Mouse (Mus musculus): ENCODE results near the gene Mrpl28. TPM values are rescaled to one million over a fixed set of nuclear protein-coding genes. Genes with fewer than 3 reads are reported as not detected.

The Mrpl28 gene
- polyA plus RNA-seq, 1 experiment from 2014 or later, result 235 TPM

DNA sequence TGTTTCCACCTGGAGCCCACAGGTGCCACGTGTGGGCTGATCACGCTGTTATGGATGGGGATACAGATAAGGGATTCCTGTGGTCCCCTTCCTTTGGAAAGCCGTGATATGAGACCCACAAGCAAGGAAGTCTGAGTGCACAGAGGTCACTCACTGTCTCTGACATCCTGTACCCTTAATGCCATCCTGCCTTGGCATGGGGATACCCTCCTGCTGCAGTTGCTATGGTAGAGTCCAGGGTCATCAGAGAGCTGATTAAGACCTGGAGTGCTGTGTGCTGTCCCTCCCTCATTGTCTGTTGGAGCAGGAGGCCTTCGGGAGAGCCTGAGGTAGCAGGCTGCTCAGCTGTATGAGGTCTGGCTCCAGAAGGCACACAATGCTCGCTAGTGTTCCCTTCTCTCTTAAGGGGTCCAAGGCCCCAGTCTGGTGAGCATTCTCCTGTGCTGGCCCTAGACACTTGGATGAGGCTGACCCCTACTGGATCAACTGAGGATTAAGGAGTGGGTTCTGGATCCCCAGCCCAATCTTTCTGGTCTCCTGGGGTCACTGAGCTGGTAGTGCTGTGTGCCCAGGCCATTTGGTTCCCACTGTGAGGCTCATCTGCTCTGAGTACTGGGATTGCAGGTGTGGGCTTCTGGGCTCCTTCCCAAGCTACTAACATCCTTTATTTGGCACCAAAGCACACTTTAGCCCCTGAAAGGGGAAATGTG lies 714 bp upstream of the Mrpl28 start:
- Histone ChIP-seq H3K36me3 (ENCODE audit: control insufficient read depth, insufficient read depth, low read length) (peaks cover 25% of the 10 kb centered on the region), H3K9ac (ENCODE audit: low read length) (no peak overlapping the region), H3K4me2 (ENCODE audit: low read length) (no peak overlapping the region), H3K9me3 (ENCODE audit: control insufficient read depth, low read length) (no peaks in the 10 kb centered on the region), H3K4me3 (ENCODE audit: low read depth, low read length) (no peak overlapping the region), H3K27me3 (replicated peaks; ENCODE audit: control insufficient read depth, insufficient read depth, low read length) (no peaks in the 10 kb centered on the region), H3K4me1 (replicated peaks; ENCODE audit: control insufficient read depth, insufficient read depth, low read length) (peaks cover 12% of the 10 kb centered on the region), H3K27ac (ENCODE audit: low read depth) (no peak overlapping the region)
- DNase-seq (ENCODE audit: low spot score), result no peak
- no peak for ATAC-seq (replicated peaks; ENCODE audit: low FRiP score, low TSS enrichment, low read depth)
- WGBS, result 61% methylated on average over 5 of the region's 5 CpGs

DNA sequence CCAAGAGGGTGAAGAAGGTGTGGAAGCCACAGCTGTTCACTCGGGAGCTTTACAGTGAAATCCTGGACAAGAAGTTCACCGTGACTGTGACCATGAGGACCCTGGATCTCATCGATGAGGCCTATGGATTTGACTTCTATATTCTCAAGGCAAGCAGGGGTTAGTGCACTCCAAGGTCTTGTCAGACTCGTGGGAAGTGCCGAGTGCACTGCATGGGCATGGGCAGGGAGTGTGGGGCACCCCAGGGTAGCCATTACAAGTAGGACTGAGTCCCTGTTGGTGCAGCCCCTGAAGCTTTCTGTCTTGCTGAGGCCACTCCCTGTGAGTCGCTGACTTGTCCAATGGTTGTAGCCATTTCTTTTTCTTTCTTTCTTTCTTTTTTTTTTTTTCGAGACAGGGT lies 1.3 kb downstream of the Mrpl28 start:
- no peaks in the 10 kb centered on the region for H3K9me3 ChIP-seq (ENCODE audit: control insufficient read depth, low read length)
- peaks cover 43% of the 10 kb centered on the region for H3K36me3 ChIP-seq (ENCODE audit: control insufficient read depth, insufficient read depth, low read length)
- DNase-seq (ENCODE audit: low spot score) (no peak), ATAC-seq (replicated peaks; ENCODE audit: low FRiP score, low TSS enrichment, low read depth) (no peak)
- peaks cover 12% of the 10 kb centered on the region for H3K4me1 ChIP-seq (replicated peaks; ENCODE audit: control insufficient read depth, insufficient read depth, low read length)
- peak overlapping the region; percentile 62 for H3K4me2 ChIP-seq (ENCODE audit: low read length)
- no peaks in the 10 kb centered on the region for H3K27me3 ChIP-seq (replicated peaks; ENCODE audit: control insufficient read depth, insufficient read depth, low read length)
- peak overlapping the region; percentile 61 for H3K9ac ChIP-seq (ENCODE audit: low read length)
- 84% methylated on average over 7 of the region's 7 CpGs for WGBS
- H3K4me3 ChIP-seq (ENCODE audit: low read depth, low read length), result peak overlapping the region; percentile 95
- H3K27ac ChIP-seq (ENCODE audit: low read depth), result no peak overlapping the region

DNA sequence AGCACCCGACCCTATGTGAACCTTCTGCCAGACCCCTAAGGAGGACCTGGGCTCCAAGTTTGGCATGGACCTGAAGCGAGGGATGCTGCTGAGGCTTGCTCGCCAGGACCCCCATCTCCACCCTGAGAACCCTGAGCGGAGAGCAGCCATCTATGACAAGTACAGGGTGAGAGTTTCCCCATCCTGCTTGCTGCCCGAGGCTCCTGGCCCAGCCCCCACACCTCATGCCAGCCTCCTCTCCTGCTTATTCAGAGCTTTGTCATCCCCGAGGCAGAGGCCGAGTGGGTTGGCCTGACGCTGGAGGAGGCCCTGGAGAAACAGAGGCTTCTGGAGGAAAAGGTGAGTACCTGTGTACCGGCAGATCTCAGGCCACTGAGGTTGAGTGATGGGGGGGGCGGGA lies 1.9 kb downstream of the Mrpl28 start:
- H3K9ac ChIP-seq (ENCODE audit: low read length), result no peak overlapping the region
- peaks cover 50% of the 10 kb centered on the region for H3K36me3 ChIP-seq (ENCODE audit: control insufficient read depth, insufficient read depth, low read length)
- no peak for DNase-seq (ENCODE audit: low spot score)
- H3K27ac ChIP-seq (ENCODE audit: low read depth), result no peak overlapping the region
- ATAC-seq (replicated peaks; ENCODE audit: low FRiP score, low TSS enrichment, low read depth), result no peak
- no peak overlapping the region for H3K4me2 ChIP-seq (ENCODE audit: low read length)
- 94% methylated on average over 10 of the region's 10 CpGs for WGBS
- H3K9me3 ChIP-seq (ENCODE audit: control insufficient read depth, low read length), result no peaks in the 10 kb centered on the region
- H3K27me3 ChIP-seq (replicated peaks; ENCODE audit: control insufficient read depth, insufficient read depth, low read length), result no peaks in the 10 kb centered on the region
- H3K4me1 ChIP-seq (replicated peaks; ENCODE audit: control insufficient read depth, insufficient read depth, low read length), result peaks cover 12% of the 10 kb centered on the region
- H3K4me3 ChIP-seq (ENCODE audit: low read depth, low read length), result no peak overlapping the region

DNA sequence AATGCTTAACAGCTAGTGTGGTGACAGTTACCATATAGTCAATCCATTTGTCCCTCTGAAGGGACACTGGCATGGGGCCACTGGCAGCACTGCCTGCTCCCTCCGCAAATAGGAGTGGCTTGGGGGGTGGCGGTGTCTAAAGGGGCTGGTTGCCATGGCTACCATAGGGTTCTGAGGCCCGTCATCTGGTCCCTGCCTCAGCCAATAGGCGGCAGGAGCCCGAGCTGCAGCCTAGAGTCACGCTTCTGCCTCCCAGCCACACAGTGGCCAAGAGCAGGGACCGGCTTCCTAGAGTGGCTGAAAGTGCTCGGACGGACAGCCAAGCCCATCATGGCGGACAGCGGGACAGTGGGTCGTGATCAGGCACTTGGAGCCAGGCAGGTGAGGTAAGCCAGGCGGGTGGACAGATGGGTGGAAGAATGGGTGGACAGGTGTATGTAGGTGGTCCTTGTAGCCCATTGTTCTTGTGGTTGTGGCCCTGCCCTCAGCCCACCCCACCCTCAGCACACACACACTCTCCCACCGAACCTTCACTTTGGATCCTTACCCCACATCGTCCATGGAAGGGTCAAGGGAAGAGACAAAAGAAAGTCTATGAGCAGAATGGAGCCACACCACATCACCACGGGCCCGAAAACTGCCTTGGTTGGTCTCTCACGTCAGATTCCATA lies 7.9 kb downstream of the Mrpl28 start:
- peaks cover 54% of the 10 kb centered on the region for H3K36me3 ChIP-seq (ENCODE audit: control insufficient read depth, insufficient read depth, low read length)

DNA sequence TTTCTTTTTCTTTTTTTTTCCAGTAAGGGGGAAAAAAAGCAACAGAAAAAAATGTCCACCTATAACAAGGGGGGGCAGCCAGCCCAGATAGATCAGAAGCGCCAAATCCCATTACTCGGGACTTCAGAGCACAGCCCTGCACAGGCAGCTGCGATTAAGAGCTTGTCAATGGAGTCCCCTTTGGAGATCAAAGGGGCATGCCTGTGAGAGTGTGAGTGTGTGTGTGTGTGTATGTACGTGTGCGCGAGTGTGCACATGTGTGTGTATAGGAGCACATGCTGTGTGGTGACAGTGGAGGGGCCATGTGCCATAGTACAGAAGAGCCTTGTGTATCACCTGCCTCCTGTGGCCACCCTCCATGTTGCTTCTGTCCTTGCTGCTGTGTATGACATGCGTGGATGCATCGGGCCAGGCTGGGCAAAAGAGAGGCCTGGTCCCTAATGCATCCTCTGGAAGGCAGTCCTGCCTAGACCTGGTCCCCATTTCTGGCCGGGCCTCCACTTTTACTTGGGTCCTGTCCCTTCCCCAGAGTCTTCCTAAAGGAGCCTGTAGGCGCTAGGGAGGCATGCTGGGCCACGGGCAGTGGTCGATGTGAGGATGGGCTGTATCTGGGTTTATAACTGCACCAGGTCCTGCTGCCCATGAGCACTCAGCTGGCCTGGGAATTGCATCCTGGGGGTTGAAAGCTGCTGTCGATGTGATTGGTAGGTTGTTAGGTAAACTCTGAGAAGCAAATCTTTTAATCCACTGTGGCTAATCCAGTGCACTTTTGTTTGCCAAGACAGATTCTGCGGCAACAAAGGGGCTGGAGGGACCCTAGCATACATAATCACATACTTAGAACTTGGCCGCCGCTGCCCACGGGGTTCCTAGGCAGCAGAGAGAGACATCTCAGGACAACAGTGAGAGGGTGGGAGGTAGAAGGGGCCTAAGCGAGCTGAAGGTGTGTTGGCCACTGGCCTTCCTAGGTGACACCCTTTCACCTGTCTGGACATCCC lies 8.9 kb downstream of the Mrpl28 start:
- Histone ChIP-seq H3K9ac (ENCODE audit: low read length) (no peak overlapping the region), H3K36me3 (ENCODE audit: control insufficient read depth, insufficient read depth, low read length) (peaks cover 45% of the 10 kb centered on the region), H3K4me1 (replicated peaks; ENCODE audit: control insufficient read depth, insufficient read depth, low read length) (no peaks in the 10 kb centered on the region), H3K4me3 (ENCODE audit: low read depth, low read length) (no peak overlapping the region), H3K4me2 (ENCODE audit: low read length) (no peak overlapping the region), H3K9me3 (ENCODE audit: control insufficient read depth, low read length) (no peaks in the 10 kb centered on the region), H3K27ac (ENCODE audit: low read depth) (no peak overlapping the region), H3K27me3 (replicated peaks; ENCODE audit: control insufficient read depth, insufficient read depth, low read length) (no peaks in the 10 kb centered on the region)
- ATAC-seq (replicated peaks; ENCODE audit: low FRiP score, low TSS enrichment, low read depth) (no peak; the same call in 1 of the 2 replicates), DNase-seq (ENCODE audit: low spot score) (no peak)
- WGBS, result 88% methylated on average over 18 of the region's 18 CpGs

More for the DNA sequence above, 7.9 kb downstream of the Mrpl28 start:
- Histone ChIP-seq H3K4me3 (ENCODE audit: low read depth, low read length) (no peak overlapping the region), H3K9me3 (ENCODE audit: control insufficient read depth, low read length) (no peaks in the 10 kb centered on the region), H3K27me3 (replicated peaks; ENCODE audit: control insufficient read depth, insufficient read depth, low read length) (no peaks in the 10 kb centered on the region), H3K4me2 (ENCODE audit: low read length) (no peak overlapping the region), H3K27ac (ENCODE audit: low read depth) (no peak overlapping the region), H3K9ac (ENCODE audit: low read length) (no peak overlapping the region), H3K4me1 (replicated peaks; ENCODE audit: control insufficient read depth, insufficient read depth, low read length) (no peaks in the 10 kb centered on the region)
- ATAC-seq (replicated peaks; ENCODE audit: low FRiP score, low TSS enrichment, low read depth) (no peak), DNase-seq (ENCODE audit: low spot score) (no peak)
- 82% methylated on average over 18 of the region's 18 CpGs for WGBS

DNA sequence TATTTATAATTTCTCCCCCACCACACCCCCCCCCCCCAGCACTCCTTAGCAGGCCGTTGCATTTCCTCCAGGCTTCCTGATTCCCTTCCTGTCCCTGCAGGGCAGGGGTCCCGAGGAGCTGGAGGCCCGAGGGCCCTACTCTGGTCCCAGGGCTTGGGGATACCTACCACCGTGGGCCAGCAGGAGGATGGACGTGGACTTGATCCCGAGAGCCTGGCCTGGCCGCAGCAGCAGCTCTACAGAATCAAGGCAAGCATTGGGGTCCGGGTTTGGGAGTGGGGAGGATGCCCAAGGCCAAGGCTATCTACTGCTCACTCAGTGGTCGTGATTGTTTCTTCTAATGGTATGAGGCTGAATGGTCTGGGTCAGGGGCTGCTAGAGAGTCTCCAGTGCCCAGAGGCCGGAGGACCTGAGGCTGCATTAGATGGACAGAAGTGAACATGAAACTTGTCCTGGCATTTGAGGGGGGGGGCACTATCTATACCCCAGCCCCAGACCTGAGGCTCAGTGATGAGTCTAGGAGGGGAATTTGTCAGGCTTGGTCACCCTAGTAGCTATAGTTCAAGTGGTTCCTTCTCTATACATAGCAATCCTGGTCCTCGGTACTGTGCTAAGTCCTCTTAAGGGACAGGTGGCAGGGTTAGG lies 13.9 kb downstream of the Mrpl28 start:
- Histone ChIP-seq H3K27me3 (replicated peaks; ENCODE audit: control insufficient read depth, insufficient read depth, low read length) (no peaks in the 10 kb centered on the region), H3K4me3 (ENCODE audit: low read depth, low read length) (no peak overlapping the region), H3K9ac (ENCODE audit: low read length) (no peak overlapping the region), H3K27ac (ENCODE audit: low read depth) (no peak overlapping the region), H3K9me3 (ENCODE audit: control insufficient read depth, low read length) (no peaks in the 10 kb centered on the region), H3K4me2 (ENCODE audit: low read length) (no peak overlapping the region), H3K36me3 (ENCODE audit: control insufficient read depth, insufficient read depth, low read length) (peaks cover under 1% of the 10 kb centered on the region; the same call in 1 of the 2 replicates), H3K4me1 (replicated peaks; ENCODE audit: control insufficient read depth, insufficient read depth, low read length) (peaks cover 20% of the 10 kb centered on the region)
- ATAC-seq (replicated peaks; ENCODE audit: low FRiP score, low TSS enrichment, low read depth), result no peak
- DNase-seq (ENCODE audit: low spot score), result no peak
- 87% methylated on average over 11 of the region's 11 CpGs for WGBS

DNA sequence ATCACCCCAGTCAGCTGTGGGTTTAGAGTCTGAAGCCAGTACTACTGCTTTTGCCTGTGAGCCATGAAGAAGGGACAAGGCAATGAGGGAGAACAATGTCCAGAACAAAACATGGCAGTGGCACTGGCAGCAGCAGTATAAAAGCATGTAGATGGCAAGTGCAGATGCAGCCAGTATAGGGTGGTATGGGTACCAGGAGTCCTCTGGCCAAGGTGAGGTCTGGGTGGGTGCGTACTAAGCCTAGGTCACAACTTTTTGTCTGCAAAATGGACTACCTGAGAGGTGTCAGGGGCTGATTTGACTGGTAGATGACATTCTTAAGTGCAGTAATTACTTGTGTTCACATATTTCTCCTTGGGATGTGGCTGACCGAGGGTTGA lies 14.4 kb downstream of the Mrpl28 start:
- no peaks in the 10 kb centered on the region for H3K27me3 ChIP-seq (replicated peaks; ENCODE audit: control insufficient read depth, insufficient read depth, low read length)
- 74% methylated on average over 2 of the region's 2 CpGs for WGBS
- H3K4me3 ChIP-seq (ENCODE audit: low read depth, low read length), result peak overlapping the region; percentile 79
- 0 out of 2 replicates have a peak overlapping the region, but pooled peaks have one; percentile 97 for H3K9ac ChIP-seq (ENCODE audit: low read length)
- ATAC-seq (replicated peaks; ENCODE audit: low FRiP score, low TSS enrichment, low read depth) (no peak), DNase-seq (ENCODE audit: low spot score) (no peak)
- H3K4me1 ChIP-seq (replicated peaks; ENCODE audit: control insufficient read depth, insufficient read depth, low read length), result peaks cover 20% of the 10 kb centered on the region
- H3K36me3 ChIP-seq (ENCODE audit: control insufficient read depth, insufficient read depth, low read length), result peaks cover 6% of the 10 kb centered on the region
- H3K27ac ChIP-seq (ENCODE audit: low read depth), result peak overlapping the region; percentile 69; the same call in 1 of the 2 replicates
- peak overlapping the region; percentile 93 for H3K4me2 ChIP-seq (ENCODE audit: low read length)
- H3K9me3 ChIP-seq (ENCODE audit: control insufficient read depth, low read length), result no peaks in the 10 kb centered on the region
